Mouse (Mus musculus) cerebellum, adult 2 months (tissue): ENCODE measurements around the gene Gm9732.
"Not testable (repeated sequence)": the region's sequence is repeated elsewhere in the genome, so short reads cannot be mapped to it uniquely, and the experiment has no call there.

Experiments
- CTCF ChIP-seq: fragments of 200-500 bp; IDR thresholded peaks from 2 replicates; pipeline ENCODE4 v1.5.1; 2011; ENCODE audit warnings: low read depth, mild to moderate bottlenecking, control low read depth, low read length, moderate library complexity, borderline replicate concordance; ENCODE audit not compliant: insufficient read depth
- POLR2A ChIP-seq: fragments of 200-500 bp; IDR thresholded peaks from 2 replicates; pipeline ENCODE4 v1.6.1; 2011; ENCODE audit warnings: low read length, control low read depth, borderline replicate concordance; ENCODE audit not compliant: insufficient read depth

DNA sequence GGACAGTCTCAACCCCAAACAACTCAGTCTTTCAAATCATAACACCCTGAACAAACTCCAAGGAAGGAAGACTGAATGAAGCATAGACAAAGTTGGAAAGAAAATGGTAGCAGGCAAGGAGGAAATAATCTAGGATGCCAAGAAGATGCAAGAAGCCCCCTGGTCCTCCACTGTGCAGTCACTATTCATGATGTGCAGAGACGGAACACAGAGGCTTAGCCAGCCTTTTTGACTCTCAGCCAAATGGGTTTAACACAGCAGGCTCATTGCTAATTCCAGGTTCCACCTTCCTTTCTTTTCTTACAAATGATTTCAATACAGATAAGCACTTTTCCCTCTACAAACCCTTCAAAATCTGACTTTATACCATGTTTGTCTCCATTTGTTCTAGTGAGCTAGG lies 1.7 kb upstream of the Gm9732 start:
- not testable (repeated sequence) for TF ChIP-seq CTCF, POLR2A
